Mouse (Mus musculus): ENCODE measurements around the gene Ank3.

GRCm38 (mm10) chr10:69532169-69532730 is 133.7 kb downstream of the Ank3 start:
- no peak for TF ChIP-seq POLR2A (IDR thresholded peaks at IDR 0.05; ENCODE audit: low read depth, low read length)
- no peak for TF ChIP-seq CTCF (IDR thresholded peaks at IDR 0.05; ENCODE audit: extremely low read depth, insufficient read depth, insufficient read length, insufficient replicate concordance)

All from spleen, adult 2 months (tissue).